ENCODE assay signal across 8 mouse cellular contexts in genomic region chr2:32430701-32431676, GRCm38 (mm10). TPM values are rescaled to one million over a fixed set of nuclear protein-coding genes. Genes with fewer than 3 reads are reported as not detected.
DNase-seq lines count a peak whose midpoint lies in the region; ATAC-seq and TF ChIP-seq lines count a peak whose summit lies in the region.

No protein-coding gene starts in this region.

- H3K4me2 ChIP-seq in hindbrain, postnatal 0 days (ENCODE audit: low read depth, low read length): peak overlapping the region; percentile 86

- 3% methylated on average over 18 of the region's 18 CpGs for WGBS in hindbrain, postnatal 0 days
- 9% methylated on average over 18 of the region's 18 CpGs for WGBS in midbrain, embryonic 10.5 days
- WGBS in small intestine, adult 2 months: 39% methylated on average over 18 of the region's 18 CpGs

- peaks cover 20% of the 10 kb centered on the region for H3K4me1 ChIP-seq in hindbrain, postnatal 0 days (ENCODE audit: insufficient read depth, low read length)
- peaks cover 43% of the 10 kb centered on the region for H3K4me1 ChIP-seq in midbrain, embryonic 10.5 days
- peaks cover 30% of the 10 kb centered on the region for H3K4me1 ChIP-seq in small intestine, adult 2 months (ENCODE audit: control insufficient read depth, insufficient read depth, insufficient read length, low read length)

- peak overlapping the region; percentile 50 for H3K4me3 ChIP-seq in hindbrain, postnatal 0 days (ENCODE audit: low read length)
- peak overlapping the region; percentile 59 for H3K4me3 ChIP-seq in left cerebral cortex, adult 2 months
- peak overlapping the region; percentile 58 for H3K4me3 ChIP-seq in midbrain, embryonic 10.5 days
- H3K4me3 ChIP-seq in small intestine, adult 2 months (ENCODE audit: low read depth, low read length): peak overlapping the region; percentile 0; the same call in 1 of the 2 replicates

- TF ChIP-seq CTCF in hindbrain, postnatal 0 days (IDR thresholded peaks at IDR 0.05; ENCODE audit: low read depth): peak; percentile 15; the same call in 1 of the 2 replicates
- TF ChIP-seq CTCF in left cerebral cortex, adult 2 months (IDR thresholded peaks at IDR 0.05): no peak
- TF ChIP-seq CTCF in small intestine, adult 2 months (IDR thresholded peaks at IDR 0.05; ENCODE audit: extremely low read depth, insufficient read length, insufficient replicate concordance, low read depth, low read length): no peak

- DNase-seq in adrenal gland, postnatal 10 days: peak; percentile 79
- DNase-seq in embryo, embryonic 10.5 days (ENCODE audit: low spot score): peak; percentile 96
- DNase-seq in gastrocnemius, postnatal 10 days: peak; percentile 64
- peak; percentile 97 for DNase-seq in hindbrain, postnatal 0 days (ENCODE audit: low spot score)
- peak; percentile 81 to 84 for DNase-seq in left cerebral cortex, adult 2 months (ENCODE audit: extremely low spot score in 1 of 2, low spot score in 2 of 2)
- peak; percentile 91 for DNase-seq in midbrain, embryonic 10.5 days (ENCODE audit: low spot score)

- peak overlapping the region; percentile 86 for H3K27ac ChIP-seq in hindbrain, postnatal 0 days
- H3K27ac ChIP-seq in left cerebral cortex, adult 2 months: peak overlapping the region; percentile 90
- H3K27ac ChIP-seq in midbrain, embryonic 10.5 days (replicated peaks): peak overlapping the region; percentile 87
- peak overlapping the region; percentile 16; the same call in 1 of the 2 replicates for H3K27ac ChIP-seq in small intestine, adult 2 months (ENCODE audit: insufficient read depth, low read depth, low read length)

- TF ChIP-seq POLR2A in small intestine, adult 2 months (IDR thresholded peaks at IDR 0.05; ENCODE audit: low read depth, low read length): no peak

- H3K36me3 ChIP-seq in hindbrain, postnatal 0 days (ENCODE audit: insufficient read depth, low read length): no peaks in the 10 kb centered on the region
- no peaks in the 10 kb centered on the region for H3K36me3 ChIP-seq in midbrain, embryonic 10.5 days
- peaks cover 1% of the 10 kb centered on the region for H3K36me3 ChIP-seq in small intestine, adult 2 months (ENCODE audit: control insufficient read depth, insufficient read depth, low read length)

- intact Hi-C loops in left cerebral cortex, adult 2 months (cut with DNase I): loop anchor here (2.0 kb wide), 1 partner anchor 20 kb away; the partner anchor contains the start of genes Naif1 and Slc25a25

- no peaks in the 10 kb centered on the region for H3K27me3 ChIP-seq in hindbrain, postnatal 0 days (ENCODE audit: insufficient read depth, low read length)
- no peaks in the 10 kb centered on the region for H3K27me3 ChIP-seq in midbrain, embryonic 10.5 days (ENCODE audit: low read depth, poor library complexity, severe bottlenecking)
- no peaks in the 10 kb centered on the region for H3K27me3 ChIP-seq in small intestine, adult 2 months (ENCODE audit: control insufficient read depth, insufficient read depth, low read length)

- no peaks in the 10 kb centered on the region for H3K9me3 ChIP-seq in hindbrain, postnatal 0 days (ENCODE audit: low read length)
- no peaks in the 10 kb centered on the region for H3K9me3 ChIP-seq in midbrain, embryonic 10.5 days (replicated peaks)

- peak overlapping the region; percentile 64 for H3K9ac ChIP-seq in hindbrain, postnatal 0 days (replicated peaks; ENCODE audit: low read length)

- ATAC-seq in hindbrain, postnatal 0 days: peak; percentile 96
- no peak for ATAC-seq in megakaryocyte, adult 5-6 weeks (ENCODE audit: poor library complexity, severe bottlenecking)

RNA-seq across cellular contexts. Expression of gene Naif1, which starts 19.3 kb away (rescaled TPM):
- 1 to 10 TPM; 3.6 to 3.7 TPM for total RNA-seq in adrenal gland, postnatal 10 days (2021)
- total RNA-seq in gastrocnemius, postnatal 10 days (2021): 1 to 10 TPM; 3.0 to 3.1 TPM
- total RNA-seq in hindbrain, postnatal 0 days (2014; rRNA removed): 3.1 and 3.7 TPM in 2 replicates
- polyA plus RNA-seq in hindbrain, postnatal 0 days (2015; fragmentation: Nextera tagmentation; extraction: Ambion mirVana): 2.9 and 3.0 TPM in 2 replicates
- 1 to 10 TPM; 3.3 to 3.7 TPM for total RNA-seq in left cerebral cortex, adult 2 months (2021)
- 5.9 and 6.4 TPM in 2 replicates for polyA plus RNA-seq in midbrain, embryonic 10.5 days (2016; fragmentation: Nextera tagmentation; extraction: Ambion mirVana)
- 2.4 and 4.4 TPM in 2 replicates for polyA plus RNA-seq in small intestine, adult 2 months (2012; rRNA removed)
- 2.9 and 3.5 TPM in 2 replicates for total RNA-seq in megakaryocyte, adult 5-6 weeks (2015)
- 3.2 and 3.9 TPM in 2 replicates for total RNA-seq in megakaryocyte, adult 5-6 weeks (2017)

RNA-seq across cellular contexts. Expression of gene Slc25a25, which starts 20.3 kb away (rescaled TPM):
- 100 to 1,000 TPM in 1 of 2 experiments, 10 to 100 TPM in 1; 36.5 to 121 TPM for total RNA-seq in adrenal gland, postnatal 10 days (2021)
- 10 to 100 TPM; 16.1 to 31.1 TPM for total RNA-seq in gastrocnemius, postnatal 10 days (2021)
- 64.3 and 69.6 TPM in 2 replicates for total RNA-seq in hindbrain, postnatal 0 days (2014; rRNA removed)
- polyA plus RNA-seq in hindbrain, postnatal 0 days (2015; fragmentation: Nextera tagmentation; extraction: Ambion mirVana): 44.4 and 46.4 TPM in 2 replicates
- total RNA-seq in left cerebral cortex, adult 2 months (2021): 10 to 100 TPM; 65.2 to 79.1 TPM
- 29.2 and 35.7 TPM in 2 replicates for polyA plus RNA-seq in midbrain, embryonic 10.5 days (2016; fragmentation: Nextera tagmentation; extraction: Ambion mirVana)
- 12.5 and 27.0 TPM in 2 replicates for polyA plus RNA-seq in small intestine, adult 2 months (2012; rRNA removed)
- total RNA-seq in megakaryocyte, adult 5-6 weeks (2015): 4.6 and 6.9 TPM in 2 replicates
- total RNA-seq in megakaryocyte, adult 5-6 weeks (2017): 8.4 and 10.7 TPM in 2 replicates

RNA-seq across cellular contexts. Expression of gene Ptges2, which starts 35.3 kb away (rescaled TPM):
- 10 to 100 TPM; 91.7 to 98.5 TPM for total RNA-seq in adrenal gland, postnatal 10 days (2021)
- total RNA-seq in gastrocnemius, postnatal 10 days (2021): 10 to 100 TPM; 38.1 to 40.7 TPM
- total RNA-seq in hindbrain, postnatal 0 days (2014; rRNA removed): 41.3 and 45.5 TPM in 2 replicates
- 55.6 and 57.0 TPM in 2 replicates for polyA plus RNA-seq in hindbrain, postnatal 0 days (2015; fragmentation: Nextera tagmentation; extraction: Ambion mirVana)
- 10 to 100 TPM; 47.2 to 47.8 TPM for total RNA-seq in left cerebral cortex, adult 2 months (2021)
- 26.2 and 28.8 TPM in 2 replicates for polyA plus RNA-seq in midbrain, embryonic 10.5 days (2016; fragmentation: Nextera tagmentation; extraction: Ambion mirVana)
- 22.3 and 32.6 TPM in 2 replicates for polyA plus RNA-seq in small intestine, adult 2 months (2012; rRNA removed)
- 5.0 and 6.7 TPM in 2 replicates for total RNA-seq in megakaryocyte, adult 5-6 weeks (2015)
- total RNA-seq in megakaryocyte, adult 5-6 weeks (2017): 7.2 and 8.8 TPM in 2 replicates

RNA-seq across cellular contexts. Expression of gene Lcn2, which starts 42.9 kb away (rescaled TPM):
- total RNA-seq in adrenal gland, postnatal 10 days (2021): 10 to 100 TPM; 12.0 to 21.8 TPM
- total RNA-seq in gastrocnemius, postnatal 10 days (2021): 1 to 10 TPM; 3.5 to 6.7 TPM
- 0.31 and 0.58 TPM in 2 replicates for total RNA-seq in hindbrain, postnatal 0 days (2014; rRNA removed)
- 0.80 and 0.93 TPM in 2 replicates for polyA plus RNA-seq in hindbrain, postnatal 0 days (2015; fragmentation: Nextera tagmentation; extraction: Ambion mirVana)
- 10 to 100 TPM in 1 of 2 experiments, under 1 TPM in 1; 0.44 to 19.4 TPM for total RNA-seq in left cerebral cortex, adult 2 months (2021)
- 0.20 TPM in 1 of 2 replicates, not detected in the other for polyA plus RNA-seq in midbrain, embryonic 10.5 days (2016; fragmentation: Nextera tagmentation; extraction: Ambion mirVana)
- polyA plus RNA-seq in small intestine, adult 2 months (2012; rRNA removed): 5.5 and 5.8 TPM in 2 replicates
- total RNA-seq in megakaryocyte, adult 5-6 weeks (2015): 3,591 and 4,679 TPM in 2 replicates
- total RNA-seq in megakaryocyte, adult 5-6 weeks (2017): 682 and 1,100 TPM in 2 replicates

RNA-seq across cellular contexts. Expression of gene 1110008P14Rik, which starts 49.3 kb away (rescaled TPM):
- 100 to 1,000 TPM; 143 to 149 TPM for total RNA-seq in adrenal gland, postnatal 10 days (2021)
- total RNA-seq in gastrocnemius, postnatal 10 days (2021): 10 to 100 TPM; 52.6 to 53.7 TPM
- 458 and 481 TPM in 2 replicates for total RNA-seq in hindbrain, postnatal 0 days (2014; rRNA removed)
- 220 and 233 TPM in 2 replicates for polyA plus RNA-seq in hindbrain, postnatal 0 days (2015; fragmentation: Nextera tagmentation; extraction: Ambion mirVana)
- total RNA-seq in left cerebral cortex, adult 2 months (2021): 100 to 1,000 TPM; 341 to 349 TPM
- 39.4 and 44.3 TPM in 2 replicates for polyA plus RNA-seq in midbrain, embryonic 10.5 days (2016; fragmentation: Nextera tagmentation; extraction: Ambion mirVana)
- 117 and 134 TPM in 2 replicates for polyA plus RNA-seq in small intestine, adult 2 months (2012; rRNA removed)
- 30.4 and 38.4 TPM in 2 replicates for total RNA-seq in megakaryocyte, adult 5-6 weeks (2015)
- total RNA-seq in megakaryocyte, adult 5-6 weeks (2017): 29.1 and 32.3 TPM in 2 replicates

Comparison
In these comparisons a context has a peak if more than half of its experiments do, and no peak if none do; other contexts are left out.
1. H3K27ac ChIP-seq: peak in every context shown above with its lines; median percentile 90 in left cerebral cortex, adult 2 months; 87 in midbrain, embryonic 10.5 days; 86 in hindbrain, postnatal 0 days; 16 in small intestine, adult 2 months.
2. H3K4me3 ChIP-seq: peak in every context shown above with its lines; median percentile 59 in left cerebral cortex, adult 2 months; 58 in midbrain, embryonic 10.5 days; 50 in hindbrain, postnatal 0 days; 0 in small intestine, adult 2 months.